In genomic region chr17:32307963-32308362, GRCm38 (mm10) we compare ENCODE assay signal across 1 mouse cellular context.
TF ChIP-seq lines count a peak whose summit lies in the region.

No protein-coding gene starts in this region.

TF ChIP-seq in MEL, 35 proteins besides CTCF, POLR2A, EP300 and RAD21:
- no peak for TF ChIP-seq CHD2 (IDR thresholded peaks at IDR 0.05; ENCODE audit: low read length)
- TF ChIP-seq MYC (IDR thresholded peaks at IDR 0.05; ENCODE audit: low read depth, low read length), result no peak
- peak; percentile 48; the same call in 1 of the 2 replicates for TF ChIP-seq MYB (IDR thresholded peaks at IDR 0.05; ENCODE audit: low read depth, low read length)
- TF ChIP-seq MXI1 (IDR thresholded peaks at IDR 0.05; ENCODE audit: low read depth, low read length), result no peak
- TF ChIP-seq USF2 (IDR thresholded peaks at IDR 0.05; ENCODE audit: borderline replicate concordance in 1 of 2, insufficient read depth in 1 of 2, low read depth in 1 of 2, low read length in 2 of 2), result no peak
- peak; percentile 31; the same call in 1 of the 2 replicates for TF ChIP-seq GATA1 (IDR thresholded peaks at IDR 0.05; ENCODE audit: low read depth, low read length)
